Mouse (Mus musculus): Measurements from ENCODE around the gene Zfp874a. TPM values are rescaled to one million over a fixed set of nuclear protein-coding genes. Genes with fewer than 3 reads are reported as not detected.
"Not testable (repeated sequence)": the region's sequence is repeated elsewhere in the genome, so short reads cannot be mapped to it uniquely, and the experiment has no call there.

Gene Zfp874a
- polyA plus RNA-seq, 2 experiments from 2014 or later, result 14.1 to 19.7 TPM

DNA sequence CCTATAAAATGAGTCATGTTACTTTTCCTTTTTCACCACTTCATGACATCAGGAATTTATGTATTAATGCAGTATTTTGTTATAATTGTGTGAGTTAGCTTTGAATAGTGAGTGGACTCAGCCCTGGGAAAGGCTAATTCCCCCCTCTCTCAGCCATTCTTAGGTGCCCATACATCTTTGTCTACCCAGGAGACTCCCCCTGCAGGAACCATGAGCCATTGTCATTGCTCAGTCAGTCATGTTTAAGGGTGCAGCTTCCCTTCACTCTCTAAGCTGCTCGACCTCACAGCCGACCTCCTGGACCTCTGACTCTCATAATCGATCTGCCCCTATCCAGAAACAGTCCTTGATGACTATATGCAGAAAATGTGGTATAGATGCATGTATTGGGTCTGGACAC is 75.2 kb downstream of the Zfp874a start:
- not testable (repeated sequence) for ATAC-seq

DNA sequence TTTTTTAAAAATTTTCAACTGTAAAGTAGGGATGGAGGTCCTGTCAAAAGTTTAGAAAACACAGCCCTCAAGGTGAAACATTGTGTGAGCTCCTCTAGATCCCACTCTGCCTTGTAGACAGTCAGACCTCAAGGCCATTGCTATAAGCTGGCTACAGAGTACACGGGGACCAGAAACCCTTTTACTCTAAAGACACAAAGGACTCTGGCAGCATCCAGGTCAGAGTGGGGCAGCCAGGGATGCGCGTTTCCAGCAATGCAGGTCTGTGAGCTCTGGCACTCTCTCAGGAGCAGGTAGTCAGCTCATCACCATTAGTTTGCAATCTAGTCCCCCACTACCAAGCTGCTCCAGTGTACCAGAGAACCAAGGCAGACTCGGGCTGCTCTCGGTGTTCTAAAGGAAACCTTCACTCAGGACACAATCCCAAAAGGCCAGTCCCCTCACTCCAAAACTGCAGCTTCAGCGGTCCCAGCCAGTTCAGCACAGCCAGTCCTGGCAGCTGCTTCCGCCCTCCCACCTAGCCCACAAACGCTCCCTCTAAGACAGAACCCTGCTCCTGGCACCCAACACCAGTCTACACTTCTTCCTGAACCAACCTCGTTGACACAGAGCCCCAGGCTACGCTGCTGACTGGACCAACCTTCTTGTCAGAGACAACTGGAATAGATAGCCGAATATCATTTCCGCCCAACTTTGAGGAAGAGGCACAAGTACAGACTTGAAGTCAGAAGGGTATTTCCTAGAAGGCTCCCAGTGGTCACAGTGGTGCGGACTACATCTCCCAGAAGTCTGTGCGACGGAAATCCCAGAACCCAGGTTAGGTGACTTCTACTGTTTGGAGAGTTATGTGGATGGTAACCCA is 76.1 kb downstream of the Zfp874a start, which contains the start of the genes Gm28041 and Zfp456:
TSS of gene Gm28041 (minus strand) at position 684 of the 862 bp plus-strand sequence.
TSS of gene Zfp456 (minus strand) at position 761 of the 862 bp plus-strand sequence.
- peak; percentile 99 for ATAC-seq

Other genes starting within 250 kb of the Zfp874a start
- gene Zfp458, start 173.2 kb downstream of the Zfp874a start, polyA plus RNA-seq (2017; shearing (Covaris generic)), result 1 to 10 TPM in 1 of 2 experiments, under 1 TPM in 1; 0.96 to 1.5 TPM
- gene Zfp457, start 145.1 kb downstream of the Zfp874a start, polyA plus RNA-seq (2017; shearing (Covaris generic)), result 1 to 10 TPM in 1 of 2 experiments, under 1 TPM in 1; 0.72 to 1.5 TPM
- gene Zfp595, start 119.1 kb downstream of the Zfp874a start, polyA plus RNA-seq (2017; shearing (Covaris generic)), result 1 to 10 TPM; 6.9 to 7.7 TPM
- gene Gm28044, start 91.1 kb downstream of the Zfp874a start, polyA plus RNA-seq (2017; shearing (Covaris generic)), result 1 to 10 TPM in 1 of 2 experiments, not detected in 1; 2.0 TPM
- gene Zfp953, start 91.0 kb downstream of the Zfp874a start, polyA plus RNA-seq (2017; shearing (Covaris generic)), result 1 to 10 TPM; 2.4 to 2.7 TPM
- 1 to 10 TPM; 1.0 to 1.1 TPM for gene Gm28041, start 75.9 kb downstream of the Zfp874a start, polyA plus RNA-seq (2017; shearing (Covaris generic))
- gene Zfp456, start 75.8 kb downstream of the Zfp874a start, polyA plus RNA-seq (2017; shearing (Covaris generic)), result 1 to 10 TPM; 4.2 to 7.7 TPM
- 10 to 100 TPM; 21.8 to 24.6 TPM for gene Zfp429, start 51.8 kb downstream of the Zfp874a start, polyA plus RNA-seq (2017; shearing (Covaris generic))
- 1 to 10 TPM; 2.3 to 2.4 TPM for gene Zfp459, start 30.2 kb downstream of the Zfp874a start, polyA plus RNA-seq (2017; shearing (Covaris generic))
- 10 to 100 TPM; 15.5 TPM for gene Zfp874b, start 32.6 kb upstream of the Zfp874a start, polyA plus RNA-seq (2017; shearing (Covaris generic))
- gene Zfp58, start 48.9 kb upstream of the Zfp874a start, polyA plus RNA-seq (2017; shearing (Covaris generic)), result 10 to 100 TPM; 18.0 to 18.7 TPM
- gene Gm26965, start 74.5 kb upstream of the Zfp874a start, polyA plus RNA-seq (2017; shearing (Covaris generic)), result 1 to 10 TPM; 1.0 to 2.2 TPM
- gene Zfp87, start 74.6 kb upstream of the Zfp874a start, polyA plus RNA-seq (2017; shearing (Covaris generic)), result 10 to 100 TPM; 53.6 to 54.3 TPM
- 10 to 100 TPM; 19.6 TPM for gene Zfp748, start 102.2 kb upstream of the Zfp874a start, polyA plus RNA-seq (2017; shearing (Covaris generic))
- 1 to 10 TPM; 7.5 to 9.8 TPM for gene Zfp729b, start 158.1 kb upstream of the Zfp874a start, polyA plus RNA-seq (2017; shearing (Covaris generic))
- gene Gm49345, start 186.1 kb upstream of the Zfp874a start, polyA plus RNA-seq (2017; shearing (Covaris generic)), result 1 to 10 TPM; 5.1 to 5.4 TPM
- gene Zfp729a, start 186.2 kb upstream of the Zfp874a start, polyA plus RNA-seq (2017; shearing (Covaris generic)), result 10 to 100 TPM in 1 of 2 experiments, 1 to 10 TPM in 1; 8.0 to 13.1 TPM
- 10 to 100 TPM; 18.9 to 21.8 TPM for gene Zfp738, start 235.4 kb upstream of the Zfp874a start, polyA plus RNA-seq (2017; shearing (Covaris generic))